Mouse (Mus musculus) right cerebral cortex, postnatal 14 days (tissue): ENCODE results near the gene Siae.
A peak's percentile ranks its signal among the peaks of the same experiment; 100 is the strongest.

Source experiments
- DNase-seq: peaks from one replicate; pipeline ENCODE4 v3.0.0; 2022

Siae gene

GRCm38 (mm10) chr9:37540701-37541575 lies 14.6 kb upstream of the Siae start:
- DNase-seq, result no peak

GRCm38 (mm10) chr9:37541851-37542642 lies 13.5 kb upstream of the Siae start:
- no peak for DNase-seq

- DNase-seq, result no peak
Observed at GRCm38 (mm10) chr9:37543869-37544440, 11.5 kb upstream of the Siae start.

GRCm38 (mm10) chr9:37544447-37545165 lies 10.9 kb upstream of the Siae start:
- peak; percentile 76 for DNase-seq

DNA sequence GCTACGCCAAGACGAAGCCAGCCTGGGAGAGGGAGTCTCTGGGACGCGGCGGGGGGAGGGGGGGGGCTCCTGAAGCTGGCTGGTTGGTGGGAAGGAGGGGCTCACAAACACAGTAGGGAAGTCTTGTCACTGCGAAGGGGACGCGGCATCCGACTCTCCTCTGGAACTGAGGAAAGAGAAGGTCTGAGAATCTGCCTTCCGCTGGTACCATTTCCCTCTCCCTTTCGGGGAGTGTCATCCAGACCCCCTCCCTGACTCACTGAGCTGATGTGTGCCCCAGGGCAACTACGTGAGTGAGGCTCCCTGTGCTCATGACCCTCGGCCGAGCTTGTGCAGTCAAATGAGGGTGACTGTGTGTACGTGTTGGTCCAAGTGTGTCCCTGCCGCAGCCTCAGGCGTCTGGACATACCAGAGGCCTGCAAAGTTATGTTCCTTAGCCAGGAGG lies 10.3 kb upstream of the Siae start:
- DNase-seq, result no peak

GRCm38 (mm10) chr9:37545847-37546452 lies 9.5 kb upstream of the Siae start:
- DNase-seq, result no peak

- no peak for DNase-seq
Observed at GRCm38 (mm10) chr9:37546889-37547288, 8.6 kb upstream of the Siae start.

- DNase-seq, result no peak
Observed at GRCm38 (mm10) chr9:37550435-37550834, 5.1 kb upstream of the Siae start.

DNA sequence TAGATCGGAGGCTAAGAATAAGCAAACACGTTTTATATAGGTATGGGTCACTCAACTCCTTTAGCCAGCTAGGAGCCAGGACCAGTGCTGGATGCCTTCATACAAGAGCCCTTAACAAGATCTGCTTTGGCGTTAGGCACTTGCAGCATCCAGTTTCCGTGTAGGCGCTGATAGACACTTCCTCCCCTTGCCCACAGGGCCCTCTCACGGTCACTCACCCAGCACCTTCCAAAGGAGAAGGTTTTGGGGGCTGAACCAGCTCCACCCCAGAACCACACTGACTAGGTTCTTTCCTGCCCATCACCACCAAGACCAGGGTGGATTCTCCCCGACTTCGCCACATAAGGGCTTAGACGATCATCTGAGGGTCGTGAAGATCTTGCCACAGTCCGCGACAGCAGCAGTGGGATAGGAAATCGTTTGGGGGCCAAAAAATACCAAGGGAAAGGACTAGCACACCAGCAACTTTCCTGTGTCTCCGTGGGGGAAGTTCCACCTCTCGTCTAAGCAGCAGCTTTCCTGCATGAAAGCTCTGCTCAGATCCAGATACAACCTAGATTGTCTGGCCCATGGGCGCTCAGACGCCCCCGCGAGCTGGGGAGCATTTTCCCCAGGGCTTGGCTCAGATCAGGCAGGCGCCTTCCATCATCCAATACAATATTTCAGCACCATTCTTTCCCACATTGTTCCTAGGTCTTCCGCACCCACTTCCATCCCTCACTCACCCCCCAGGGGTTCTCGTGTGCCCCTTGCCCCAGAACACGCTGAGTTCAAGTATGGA lies 3.6 kb upstream of the Siae start:
- no peak for DNase-seq

GRCm38 (mm10) chr9:37552536-37553293 lies 2.8 kb upstream of the Siae start, which contains the start of gene Nrgn:
Gene Nrgn (minus strand): TSS chr9:37552904.
- DNase-seq, result peak; percentile 83

DNA sequence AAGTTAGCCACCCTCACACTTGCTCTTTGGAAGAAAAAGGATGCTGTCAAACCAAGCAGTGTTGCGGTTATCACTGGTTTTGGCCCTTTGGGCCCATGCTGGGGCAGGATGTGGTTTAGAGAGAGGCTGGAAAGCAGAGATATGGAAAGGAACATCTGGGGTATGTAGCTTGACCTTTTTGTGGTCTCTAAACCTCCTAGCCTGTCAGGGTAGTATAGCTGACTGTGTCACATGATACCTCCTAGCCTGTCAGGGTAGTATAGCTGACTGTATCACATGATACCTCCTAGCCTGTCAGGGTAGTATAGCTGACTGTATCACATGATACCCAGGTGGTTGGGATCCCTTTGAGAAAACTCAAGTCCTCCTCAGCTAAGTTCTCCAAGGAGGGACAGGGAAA lies 1.2 kb upstream of the Siae start:
- DNase-seq, result no peak

- DNase-seq, result peak; percentile 28
Observed at GRCm38 (mm10) chr9:37556366-37556765, 868 bp downstream of the Siae start.

DNA sequence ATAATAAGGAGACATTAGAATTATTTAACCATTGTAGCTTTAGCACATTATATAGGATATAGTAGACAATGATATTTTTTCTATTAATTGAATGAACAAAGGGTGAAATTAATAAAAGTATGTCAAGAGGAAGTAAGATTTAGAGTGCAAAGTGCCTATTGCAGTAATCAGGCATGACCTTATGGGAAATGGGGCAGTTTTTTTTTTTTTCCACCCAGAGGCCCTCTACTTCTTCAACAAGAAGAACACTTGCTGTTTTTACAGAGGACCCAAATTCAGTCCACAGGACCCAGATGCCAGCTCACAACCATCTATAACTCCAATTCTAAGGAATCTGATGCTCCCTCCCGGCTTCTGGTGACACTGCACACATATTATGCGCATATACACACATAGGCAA lies 5.1 kb downstream of the Siae start:
- DNase-seq, result no peak

GRCm38 (mm10) chr9:37563805-37564204 lies 8.3 kb downstream of the Siae start:
- no peak for DNase-seq

GRCm38 (mm10) chr9:37567019-37567418 lies 11.5 kb downstream of the Siae start:
- no peak for DNase-seq

DNA sequence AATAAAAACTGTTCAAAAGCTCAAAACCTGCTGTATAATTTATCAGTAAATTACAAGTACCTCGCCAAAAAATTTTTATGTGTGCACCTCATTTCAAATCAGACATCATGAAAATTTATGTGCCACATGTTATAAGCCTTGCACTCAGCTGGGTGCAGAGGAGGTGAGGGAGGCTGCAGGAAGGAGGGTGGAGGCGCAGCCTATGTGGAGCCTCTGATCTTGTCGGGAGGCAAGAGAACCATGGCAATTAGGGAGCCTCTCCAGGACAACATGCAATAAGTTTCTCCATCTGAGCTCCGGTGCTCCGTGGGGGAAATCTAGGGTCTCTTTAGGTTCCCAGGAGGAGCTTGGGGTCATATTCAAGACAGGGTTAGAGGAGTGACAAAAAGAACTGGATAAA lies 12.0 kb downstream of the Siae start:
- DNase-seq, result no peak

DNA sequence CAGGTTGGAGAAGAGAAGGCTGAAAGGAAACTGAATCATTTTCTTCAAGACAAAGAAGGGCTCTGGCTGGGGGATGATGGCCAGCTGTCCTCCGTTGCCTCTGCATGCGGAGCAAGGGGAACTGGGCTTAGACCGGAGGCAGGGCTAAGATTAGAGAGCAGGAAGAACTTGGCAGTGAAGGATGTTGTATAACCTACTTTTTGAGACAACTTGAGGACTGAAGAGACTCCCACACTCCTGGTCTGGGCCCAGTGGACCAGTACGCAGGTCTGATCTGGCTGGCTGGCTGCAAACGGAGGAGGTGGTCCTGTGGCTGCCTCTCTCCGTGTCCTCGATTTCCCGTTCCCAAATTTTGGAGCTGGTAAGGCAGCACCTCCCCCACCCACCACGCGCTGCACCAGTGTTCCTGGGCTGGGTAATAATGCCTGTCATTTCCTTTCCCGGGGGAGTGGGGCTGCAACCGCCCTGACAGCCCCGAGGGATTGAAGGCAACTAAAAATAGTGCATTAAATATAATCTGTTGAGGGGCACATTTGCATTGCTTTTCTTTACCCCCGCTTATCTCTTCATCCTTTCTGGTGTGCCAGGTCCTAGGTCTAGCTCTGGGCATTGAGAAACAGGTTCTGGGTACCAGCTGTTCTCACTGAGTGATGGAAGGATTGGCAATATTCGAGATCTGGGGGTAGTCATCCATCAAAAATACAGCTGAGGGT lies 12.6 kb downstream of the Siae start:
- DNase-seq, result peak; percentile 64

- DNase-seq, result no peak
Observed at GRCm38 (mm10) chr9:37568605-37569214, 13.2 kb downstream of the Siae start.

DNA sequence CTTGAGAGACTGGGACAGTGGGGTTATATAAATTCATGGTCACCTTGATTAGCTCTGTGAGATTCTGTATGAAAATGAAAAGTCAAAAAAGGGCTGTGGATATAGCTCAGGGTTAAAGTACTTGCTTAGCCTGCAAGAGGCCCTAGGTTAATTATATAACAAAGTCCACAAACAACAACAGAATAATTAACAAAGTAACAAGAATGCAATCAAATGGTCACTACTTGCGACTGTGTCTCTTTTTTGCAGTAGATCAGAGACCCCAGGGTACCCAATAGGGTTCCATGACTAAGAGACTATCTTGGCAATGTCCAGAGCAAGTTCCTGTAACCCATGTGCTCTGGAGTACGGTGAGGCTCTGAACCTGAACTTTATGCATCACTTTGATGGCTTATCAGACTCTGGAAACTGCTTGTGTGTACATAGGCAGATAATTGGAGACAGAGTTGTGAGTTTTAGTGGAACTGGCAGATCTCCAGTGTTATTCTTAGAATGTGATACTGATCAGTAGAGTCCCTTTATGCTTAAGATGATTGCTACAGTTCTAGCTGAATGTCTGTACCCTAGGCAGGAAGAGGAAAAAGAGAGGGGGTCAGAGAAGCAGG lies 13.8 kb downstream of the Siae start:
- no peak for DNase-seq
